Mouse (Mus musculus) cerebellum, adult 9-11 months (tissue): ENCODE results near the gene Slc29a1.

Experiments used
- DNase-seq: peaks from one replicate; pipeline ENCODE4 v3.0.0; 2022

Gene Slc29a1

GRCm38 (mm10) chr17:45610144-45610866 is 10.9 kb upstream of the Slc29a1 start:
- DNase-seq, result no peak

GRCm38 (mm10) chr17:45608396-45608795 is 9.0 kb upstream of the Slc29a1 start:
- DNase-seq, result no peak

DNA sequence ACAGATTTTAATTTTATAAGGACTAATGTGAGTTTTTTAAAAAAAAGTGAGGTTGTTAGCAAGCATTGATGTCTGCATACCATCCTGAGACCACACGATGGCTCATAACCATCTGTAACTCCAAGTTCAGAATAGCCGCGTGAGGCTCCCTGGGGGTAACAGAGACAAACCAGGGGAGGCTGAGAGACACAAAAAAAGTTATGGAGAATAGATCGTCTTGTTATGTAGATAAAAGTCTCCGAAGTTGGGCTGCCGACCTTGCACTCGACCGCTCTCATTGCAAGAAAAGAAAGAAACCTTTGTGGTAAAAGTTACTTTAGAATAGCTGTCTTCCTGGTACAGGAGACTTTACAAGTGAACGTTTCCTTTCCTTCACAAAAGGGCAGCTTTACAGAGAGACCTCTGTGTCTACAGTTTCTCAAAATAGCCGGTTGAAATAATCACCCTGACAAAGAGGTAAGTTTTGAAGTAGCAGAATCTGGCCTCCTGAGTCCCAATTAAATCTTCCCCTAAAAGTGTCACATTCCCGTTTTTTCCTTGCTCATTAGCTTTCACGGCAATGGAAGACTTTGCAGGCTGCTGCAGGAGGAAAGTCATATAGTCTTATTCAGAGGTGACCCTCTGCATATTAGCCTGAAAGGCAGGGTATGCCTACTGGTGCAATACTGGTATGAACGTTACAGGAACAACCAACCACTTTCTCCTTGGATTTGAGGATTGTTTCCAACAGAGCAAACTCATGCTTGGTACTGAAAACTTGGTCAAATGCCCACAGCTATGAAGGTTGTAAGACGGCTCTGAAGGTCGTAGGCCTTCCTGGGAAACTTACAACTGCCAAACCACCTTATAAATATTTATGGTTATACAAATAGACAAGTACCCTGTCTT is 7.8 kb upstream of the Slc29a1 start:
- DNase-seq, result no peak

GRCm38 (mm10) chr17:45602984-45603383 is 3.6 kb upstream of the Slc29a1 start:
- DNase-seq, result no peak

DNA sequence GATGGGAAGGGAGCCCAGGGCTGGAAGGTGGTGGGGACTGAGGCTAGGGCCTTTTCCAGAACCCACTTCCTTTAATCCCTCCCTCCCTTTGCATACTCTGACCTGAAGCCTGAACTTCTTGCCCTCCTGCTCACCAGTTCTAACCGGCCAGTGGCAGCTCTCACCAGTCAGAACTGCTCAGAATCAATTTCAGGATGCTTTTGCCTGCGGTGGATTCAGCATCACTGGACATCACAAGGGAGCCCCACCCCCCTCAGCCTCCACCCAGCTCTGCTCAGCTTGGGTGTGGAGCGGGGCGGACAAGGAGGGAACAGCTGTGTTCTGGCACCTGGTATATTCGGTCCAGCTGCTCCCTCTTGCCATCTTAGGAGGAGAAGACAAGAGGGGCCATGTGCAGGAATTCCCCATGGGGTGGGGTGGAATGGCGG is 2.5 kb upstream of the Slc29a1 start, which contains the start of gene Mymx:
Gene Mymx (minus strand): TSS at position 226 of the 428 bp plus-strand sequence.
- DNase-seq, result no peak

- peak; percentile 12 for DNase-seq
Measured at GRCm38 (mm10) chr17:45601325-45601724, 1.9 kb upstream of the Slc29a1 start.

- DNase-seq, result peak; percentile 11
Measured at GRCm38 (mm10) chr17:45600267-45600666, 861 bp upstream of the Slc29a1 start.

DNA sequence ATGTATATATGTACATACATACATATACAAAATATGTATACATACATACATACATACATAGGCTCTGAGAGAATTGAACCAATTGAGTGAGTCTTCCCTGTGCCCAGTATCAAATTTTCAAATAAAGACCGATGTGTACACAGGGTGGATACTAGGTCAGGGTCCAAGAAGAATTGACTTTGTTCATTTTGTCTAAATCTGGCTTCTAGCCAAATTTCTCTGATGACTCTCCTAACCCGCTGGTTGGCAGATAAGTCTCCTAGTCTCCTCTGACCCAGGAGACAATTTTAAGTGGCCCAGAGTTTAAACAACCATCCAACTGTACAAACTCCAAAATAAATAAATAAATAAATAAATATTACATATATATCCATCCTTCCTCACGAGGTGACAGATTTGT is 515 bp downstream of the Slc29a1 start:
- no peak for DNase-seq

DNA sequence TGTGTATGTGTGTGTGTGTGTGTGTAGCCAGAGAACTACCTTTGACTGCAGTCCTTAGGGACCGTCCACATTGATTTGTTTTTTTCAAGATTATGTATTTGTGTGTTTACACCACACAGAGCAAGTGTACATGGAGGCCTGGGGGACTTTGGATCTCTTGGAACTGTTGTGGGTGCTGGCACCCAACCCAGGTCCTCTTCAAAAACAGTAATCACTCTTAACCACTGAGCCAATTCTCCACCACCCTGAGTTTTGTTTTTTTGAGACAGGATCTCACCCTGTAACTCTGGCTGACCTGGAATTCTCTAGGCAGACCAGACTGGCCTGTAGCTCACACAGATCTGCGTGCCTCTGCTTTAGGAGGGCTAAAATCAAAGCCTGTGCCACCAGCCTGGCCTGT is 1.0 kb downstream of the Slc29a1 start:
- DNase-seq, result peak; percentile 30

DNA sequence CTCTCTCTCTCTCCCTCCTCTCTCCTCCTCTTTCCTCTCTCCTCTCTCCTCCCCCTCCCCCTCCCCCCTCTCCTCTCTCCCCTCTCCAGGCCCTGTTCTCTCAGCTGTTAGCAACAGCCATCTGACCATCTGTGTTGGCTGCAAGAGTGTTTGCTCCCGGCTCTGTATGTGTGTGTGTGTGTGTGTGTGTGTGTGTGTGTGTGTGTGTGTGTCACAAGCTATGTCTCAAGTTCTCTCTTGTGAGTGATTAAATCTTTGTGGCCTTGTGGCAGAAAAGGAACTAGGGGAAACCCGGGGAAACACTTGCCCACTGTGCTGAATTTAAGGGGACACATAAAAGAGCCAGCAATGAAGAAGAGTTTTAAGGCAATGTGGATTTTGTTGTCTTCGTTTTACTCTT is 1.6 kb downstream of the Slc29a1 start:
- peak; percentile 56 for DNase-seq

DNA sequence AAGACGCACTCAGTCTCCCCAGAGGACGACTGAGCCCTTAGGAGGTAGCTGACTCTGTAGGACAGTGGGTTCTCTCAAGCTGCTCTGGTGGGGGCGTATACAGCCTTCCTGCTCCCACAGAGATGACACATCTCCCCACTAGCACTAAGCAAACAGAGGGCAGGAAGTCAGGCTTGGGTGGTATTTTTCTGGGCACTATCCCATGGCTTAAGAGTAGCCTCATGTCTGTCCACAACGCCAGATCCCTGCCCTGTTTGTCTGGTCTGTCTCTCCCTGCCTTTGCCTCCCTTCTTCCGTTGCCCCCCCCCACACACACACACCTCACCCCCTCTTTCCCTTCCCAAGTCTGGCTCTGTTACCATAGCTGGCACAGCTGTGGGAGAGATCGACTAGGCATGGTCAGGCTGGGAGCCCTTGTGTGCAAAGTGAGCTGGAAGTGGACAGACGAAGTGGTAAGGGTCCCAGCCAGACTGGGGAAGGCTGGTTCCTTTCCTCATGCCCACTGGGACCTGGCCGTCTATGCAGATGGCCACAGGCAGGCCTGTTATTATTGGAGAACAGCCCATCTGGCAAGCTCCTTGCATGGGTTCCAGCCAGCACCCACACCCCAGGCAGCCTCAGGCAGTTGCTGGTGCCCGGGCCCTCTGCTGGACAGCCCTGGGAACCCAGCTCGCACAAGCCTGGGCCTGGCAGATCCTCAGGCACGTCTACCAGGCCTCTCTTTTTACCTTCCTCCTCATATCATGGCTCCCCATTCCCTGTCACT is 2.6 kb downstream of the Slc29a1 start:
- peak; percentile 86 for DNase-seq

DNA sequence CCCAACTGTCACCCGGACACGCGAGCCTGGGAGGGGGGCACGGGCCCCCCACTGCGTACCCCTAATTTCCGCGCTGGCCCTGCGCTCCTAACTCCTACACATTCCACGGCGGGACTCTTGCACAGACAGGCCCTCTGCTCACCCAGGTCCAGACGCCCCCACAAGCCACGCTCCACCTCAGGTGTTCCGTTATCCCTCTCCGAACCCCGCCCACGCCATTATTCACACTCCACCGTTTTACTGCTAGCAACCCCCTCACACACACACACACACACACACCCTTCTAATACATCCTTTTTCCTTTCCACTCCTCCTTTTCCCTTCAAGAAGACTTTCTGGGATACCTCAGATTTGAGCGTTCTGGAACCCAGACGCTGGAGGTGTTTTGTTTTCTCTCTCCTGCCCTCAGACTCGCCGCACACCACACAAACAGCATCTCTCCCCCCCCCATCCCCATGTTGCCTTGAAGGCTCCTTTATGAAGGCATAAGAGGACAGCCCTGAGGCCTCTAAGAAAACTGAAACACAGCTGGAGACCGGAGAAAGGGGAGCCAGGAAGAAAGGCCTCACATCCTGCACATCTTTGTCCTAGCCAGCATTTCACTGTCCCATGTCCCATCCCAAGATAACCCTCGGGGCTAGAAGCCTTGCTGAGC is 3.5 kb downstream of the Slc29a1 start:
- peak; percentile 47 for DNase-seq

GRCm38 (mm10) chr17:45594881-45595735 is 4.3 kb downstream of the Slc29a1 start:
- peak; percentile 85 for DNase-seq

DNA sequence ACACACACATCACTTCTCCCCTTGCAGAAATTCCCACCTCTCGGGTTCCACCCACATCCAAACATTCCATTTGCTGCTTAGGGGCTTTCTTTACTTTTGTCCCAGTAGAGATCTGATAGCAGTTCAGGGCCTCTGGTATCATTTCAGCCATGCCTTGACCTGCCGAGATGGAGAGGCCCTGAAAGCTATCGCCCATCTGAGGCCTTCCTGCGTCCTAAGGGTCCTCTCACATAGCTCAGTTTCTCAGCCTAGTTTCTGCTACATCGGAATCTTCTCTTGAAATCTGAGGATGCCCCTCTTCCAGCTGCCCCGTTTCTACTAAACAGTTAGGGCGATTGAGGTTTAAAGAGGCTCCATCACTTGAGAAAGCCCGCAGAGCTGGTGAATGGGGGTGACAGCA is 5.2 kb downstream of the Slc29a1 start:
- DNase-seq, result peak; percentile 23

- peak; percentile 65 for DNase-seq
Measured at GRCm38 (mm10) chr17:45593479-45593878, 5.9 kb downstream of the Slc29a1 start.

GRCm38 (mm10) chr17:45592606-45593431 is 6.6 kb downstream of the Slc29a1 start:
- DNase-seq, result peak; percentile 57

DNA sequence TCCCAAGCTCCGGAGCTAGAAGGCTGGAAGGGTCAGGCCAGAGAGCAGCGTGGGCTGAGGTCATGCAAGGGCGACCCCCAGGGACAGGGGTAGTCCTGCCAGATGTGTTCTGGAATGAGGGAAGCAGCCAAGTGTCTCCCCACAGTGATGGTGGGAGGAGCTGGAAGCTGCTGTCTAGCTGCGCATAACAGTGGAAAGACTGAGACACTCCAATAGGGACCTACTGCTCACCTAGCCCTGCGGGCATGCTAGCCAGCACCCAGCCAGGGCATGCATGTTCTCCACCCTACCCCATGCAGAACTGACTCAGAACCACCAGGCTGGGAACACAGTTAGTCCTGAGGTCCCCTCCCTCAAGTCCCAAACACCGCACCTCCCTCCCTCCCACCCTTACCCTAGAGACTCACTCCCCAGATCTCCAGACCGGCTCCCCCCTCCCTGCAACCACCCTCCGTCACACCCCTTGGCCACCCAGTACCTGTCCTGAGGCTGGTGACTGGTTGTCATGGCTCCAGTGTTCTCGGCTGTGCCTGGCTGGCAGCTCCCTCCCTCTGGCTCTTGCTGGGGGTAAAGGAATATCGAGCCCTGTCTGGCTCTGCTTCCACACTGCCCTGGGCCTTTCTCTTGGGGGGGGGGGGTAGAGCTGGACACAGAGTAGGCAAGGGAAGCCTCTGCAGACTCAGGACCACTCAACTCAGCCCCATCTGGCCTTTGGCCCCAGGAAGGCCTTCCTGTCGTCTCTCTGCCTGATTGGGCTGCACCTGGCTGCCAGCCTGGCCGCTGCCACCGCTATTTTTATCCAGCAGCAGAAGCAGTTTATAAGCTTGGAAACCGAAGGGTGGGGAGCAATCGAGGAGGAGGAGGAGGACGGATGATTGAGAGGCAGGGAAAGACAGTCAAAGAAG is 7.5 kb downstream of the Slc29a1 start:
- peak; percentile 75 for DNase-seq

DNA sequence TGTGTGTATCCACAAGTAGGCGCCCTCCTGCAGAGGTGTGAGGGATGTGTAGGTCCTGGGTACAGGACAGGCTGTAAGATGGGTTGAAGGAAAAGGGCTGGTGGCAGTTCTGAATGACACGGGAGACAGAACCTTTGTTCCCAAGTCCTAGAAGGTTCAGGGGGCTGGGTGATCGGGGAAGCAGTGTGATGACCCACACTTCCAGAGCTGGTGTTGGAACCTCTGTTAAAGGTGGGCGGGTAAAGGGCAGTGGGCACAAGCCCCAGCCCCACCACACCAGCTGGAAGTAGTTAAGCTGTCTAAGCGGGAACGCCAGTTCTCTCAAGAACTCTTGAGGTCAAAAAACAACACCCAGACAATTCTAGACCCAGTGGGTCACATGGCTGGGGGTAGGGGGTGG is 9.0 kb downstream of the Slc29a1 start:
- peak; percentile 28 for DNase-seq

- peak; percentile 39 for DNase-seq
Measured at GRCm38 (mm10) chr17:45589844-45590243, 9.6 kb downstream of the Slc29a1 start.

GRCm38 (mm10) chr17:45589236-45589635 is 10.2 kb downstream of the Slc29a1 start:
- DNase-seq, result peak; percentile 67
